Mouse (Mus musculus): ENCODE measurements around the gene Tex21.
"Not testable (repeated sequence)": the region's sequence is repeated elsewhere in the genome, so short reads cannot be mapped to it uniquely, and the experiment has no call there.

The Tex21 gene

GRCm38 (mm10) chr12:76195912-76196708 is 50.4 kb downstream of the Tex21 start:
- peak; percentile 80 to 82 for DNase-seq (ENCODE audit: low spot score in 2 of 2)

DNA sequence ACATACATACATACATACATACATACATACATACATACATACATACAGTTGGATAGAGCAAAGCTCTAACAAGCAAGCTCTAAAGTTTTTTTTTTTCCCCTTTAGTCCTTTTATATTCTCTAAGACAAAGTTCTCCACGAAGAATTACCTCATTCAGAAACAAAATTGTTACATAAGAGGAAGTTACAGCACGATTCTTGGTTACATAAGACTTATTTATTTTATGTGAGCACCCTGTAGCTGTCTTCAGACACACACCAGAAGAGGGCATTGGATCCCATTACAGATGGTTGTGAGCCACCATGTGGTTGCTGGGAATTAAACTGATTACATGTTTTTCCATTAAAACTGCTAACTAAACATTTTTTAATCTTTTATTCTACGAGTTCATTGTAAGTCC is 52.0 kb downstream of the Tex21 start:
- no peak for DNase-seq (ENCODE audit: low spot score in 2 of 2)

DNA sequence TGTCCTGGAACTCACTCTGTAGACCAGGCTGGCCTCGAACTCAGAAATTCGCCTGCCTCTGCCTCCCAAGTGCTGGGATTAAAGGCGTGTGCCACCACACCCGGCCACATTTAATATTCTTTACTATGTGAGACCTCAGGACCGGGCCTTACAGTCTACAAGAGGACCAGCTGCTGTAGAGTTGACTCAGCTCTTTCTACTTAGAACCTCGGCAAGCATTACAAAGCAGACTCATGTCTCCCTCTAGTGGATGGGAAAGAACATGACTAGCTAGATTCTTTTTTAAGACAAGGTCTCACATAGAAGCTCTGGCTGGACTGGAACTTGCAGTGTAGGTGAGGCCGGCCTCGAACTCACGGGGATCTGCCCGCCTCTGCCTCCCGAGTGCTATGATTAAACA is 55.6 kb downstream of the Tex21 start:
- peak; percentile 7 to 26 for DNase-seq (ENCODE audit: low spot score in 2 of 2)

GRCm38 (mm10) chr12:76187849-76188248 is 58.7 kb downstream of the Tex21 start:
- no peak for DNase-seq (ENCODE audit: low spot score in 2 of 2)

- DNase-seq (ENCODE audit: low spot score in 2 of 2): no peak
These were observed 60.1 kb downstream of the Tex21 start for GRCm38 (mm10) chr12:76186473-76186872.

DNA sequence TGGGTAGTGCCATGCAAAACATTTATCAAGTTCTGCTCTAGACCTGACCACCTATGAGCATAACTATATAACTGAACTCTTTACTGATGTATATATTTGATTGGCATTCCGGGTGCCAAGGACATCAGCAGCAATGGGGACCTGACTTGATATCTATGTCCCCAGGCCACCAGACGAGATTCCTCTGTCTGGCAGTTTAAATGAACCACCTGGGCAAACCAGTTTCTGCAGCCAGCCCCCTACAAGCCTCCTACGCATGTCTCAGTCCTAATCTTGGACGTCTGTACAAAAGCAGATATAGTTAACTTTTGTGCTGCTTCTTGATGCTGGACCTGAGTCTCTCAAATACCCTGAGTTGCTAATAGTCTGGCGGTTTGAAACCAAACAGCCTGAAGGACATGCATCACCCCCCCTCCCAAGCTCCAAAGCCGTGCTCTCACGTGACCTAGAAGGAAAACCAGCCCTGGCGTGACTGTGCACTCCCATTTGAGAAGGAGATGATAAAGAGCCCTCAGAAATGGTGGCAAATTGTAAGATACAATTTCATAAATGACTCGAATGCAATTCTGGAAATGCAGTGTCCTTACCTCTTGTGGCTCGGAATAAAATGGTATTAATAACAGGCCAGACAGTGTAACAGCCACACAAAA is 61.3 kb downstream of the Tex21 start:
- DNase-seq (ENCODE audit: low spot score in 2 of 2): no peak

DNA sequence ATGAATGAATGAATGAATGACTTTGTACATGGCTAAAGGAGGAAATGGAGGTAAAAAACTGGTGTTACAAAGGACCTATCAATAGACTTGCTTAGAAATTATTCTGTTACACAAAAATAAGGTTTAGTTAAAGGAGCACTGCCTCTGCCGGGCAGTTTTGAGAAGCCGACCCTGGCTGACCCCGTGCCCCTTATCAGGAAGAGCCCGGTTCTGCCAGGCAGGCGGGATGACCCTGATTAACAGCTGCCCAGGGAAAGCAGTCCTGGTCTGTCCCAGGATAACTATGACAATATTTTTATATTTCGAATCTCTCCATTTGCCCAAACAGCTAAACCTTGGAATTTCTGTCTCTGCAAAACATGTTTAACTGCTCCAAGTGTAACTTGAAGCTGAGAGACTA is 62.3 kb downstream of the Tex21 start:
- no peak for DNase-seq (ENCODE audit: low spot score in 2 of 2)

GRCm38 (mm10) chr12:76182831-76183230 is 63.7 kb downstream of the Tex21 start:
- no peak for DNase-seq (ENCODE audit: low spot score in 2 of 2)

DNA sequence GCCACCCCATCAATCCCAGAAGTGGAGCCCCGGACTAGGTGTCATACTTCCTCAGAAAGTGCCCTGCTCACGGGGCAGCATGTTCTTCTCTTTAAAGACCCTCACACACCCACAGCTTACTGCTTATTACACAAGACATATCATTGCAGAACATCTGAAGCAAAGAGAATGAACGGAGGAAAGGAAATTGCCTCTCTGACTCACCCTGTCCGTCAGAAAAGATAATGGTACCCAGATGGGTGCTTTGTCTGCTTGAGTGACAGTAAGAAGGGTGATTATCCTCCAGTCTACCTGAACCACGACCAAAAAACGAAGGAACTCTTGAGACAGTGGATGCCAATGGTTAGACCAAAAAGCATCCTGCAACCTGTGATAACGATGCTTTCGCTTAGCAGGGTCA is 65.1 kb downstream of the Tex21 start:
- DNase-seq (ENCODE audit: low spot score in 2 of 2): no peak

GRCm38 (mm10) chr12:76180442-76180841 is 66.1 kb downstream of the Tex21 start:
- no peak for DNase-seq (ENCODE audit: low spot score in 2 of 2)

GRCm38 (mm10) chr12:76179527-76179926 is 67.0 kb downstream of the Tex21 start:
- no peak for DNase-seq (ENCODE audit: low spot score in 2 of 2)

DNA sequence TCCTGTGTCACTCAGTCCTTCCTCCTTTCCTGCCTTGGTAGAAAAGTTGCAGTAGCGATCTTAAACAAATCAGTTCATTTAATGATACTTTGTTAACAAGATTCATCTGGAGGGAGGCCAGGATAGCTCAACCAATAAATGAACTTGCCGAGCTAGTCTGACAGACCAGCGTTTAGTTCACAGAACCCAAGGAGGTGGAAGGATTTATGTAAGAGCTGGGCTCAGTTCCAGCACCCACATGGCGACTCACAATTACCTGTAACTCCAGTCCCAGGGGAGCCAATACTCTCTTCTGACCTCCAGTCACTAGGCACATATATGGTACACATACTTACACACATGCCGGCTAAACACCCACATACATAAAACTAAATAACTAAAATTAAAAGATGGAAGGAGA is 67.5 kb downstream of the Tex21 start:
- no peak for DNase-seq (ENCODE audit: low spot score in 2 of 2)

DNA sequence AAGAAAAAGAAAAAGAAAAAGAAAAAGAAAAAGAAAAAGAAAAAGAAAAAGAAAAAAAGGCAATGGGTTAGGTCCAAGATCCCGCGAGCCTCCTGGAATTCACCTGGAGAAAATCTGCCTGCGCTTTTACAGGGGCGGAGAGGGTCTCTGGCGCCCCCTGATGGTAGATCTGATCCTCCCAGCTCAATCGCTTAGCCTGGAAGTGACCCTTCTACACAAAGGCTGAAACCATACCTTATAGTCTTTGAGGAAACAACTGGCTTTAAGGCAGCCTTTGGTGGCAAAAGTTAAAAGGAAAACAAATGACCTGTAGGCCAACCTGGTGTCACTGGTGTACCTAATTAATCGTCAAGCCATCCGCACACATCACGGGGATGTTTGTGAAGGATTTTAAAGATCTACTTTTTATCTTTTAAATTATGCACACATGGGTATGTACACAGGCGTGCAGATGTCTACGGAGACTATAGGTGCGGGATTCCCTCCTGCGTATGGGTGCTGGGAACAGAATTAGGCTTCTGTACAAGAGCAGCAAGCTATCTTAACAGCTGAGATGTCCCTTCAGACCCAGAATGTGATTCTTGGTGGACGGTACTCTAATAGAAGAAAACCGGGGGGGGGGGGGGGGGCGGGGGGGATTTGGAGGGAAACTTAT is 68.6 kb downstream of the Tex21 start:
- peak; percentile 19 to 27 for DNase-seq (ENCODE audit: low spot score in 2 of 2)

DNA sequence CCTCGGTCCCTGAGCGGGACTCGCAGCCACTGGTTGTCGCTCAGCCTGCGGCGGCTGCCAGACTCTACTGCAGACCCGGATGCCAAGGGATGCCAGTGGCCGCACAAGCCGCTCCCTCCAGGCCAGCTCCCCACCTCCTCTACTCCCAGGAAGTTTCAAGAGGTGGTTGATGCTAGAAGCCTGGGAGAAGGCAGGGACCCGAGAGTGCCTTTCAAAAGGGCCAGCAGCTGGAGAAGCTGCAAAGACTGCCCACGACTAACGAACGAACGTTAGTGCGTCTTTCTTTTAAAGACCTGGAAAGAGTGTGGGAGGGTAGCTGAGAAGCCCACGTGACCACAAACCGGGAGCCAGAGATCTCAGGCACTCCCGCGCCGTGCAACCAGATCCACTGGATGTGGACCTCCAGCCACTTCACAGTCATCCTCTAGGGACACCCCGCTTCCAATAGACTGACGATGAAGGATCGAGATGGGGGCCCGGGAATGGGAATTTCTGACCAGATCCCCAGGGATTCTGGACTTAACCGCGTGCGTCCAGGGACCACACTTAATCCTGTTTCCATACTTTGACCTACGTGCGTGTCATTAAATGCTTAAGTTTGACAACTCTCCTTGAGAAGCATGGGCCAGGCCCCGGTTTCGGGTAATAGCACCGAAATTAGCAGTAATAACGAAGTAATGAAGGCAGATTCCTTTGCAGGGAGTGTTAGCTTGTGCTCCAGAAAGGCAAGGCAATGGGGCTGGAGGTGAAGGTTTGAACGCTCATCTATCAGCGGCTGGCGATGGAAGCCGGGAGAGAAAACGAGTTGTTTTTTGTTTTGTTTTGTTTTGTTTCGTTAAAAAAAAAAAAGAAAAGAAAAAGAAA is 69.3 kb downstream of the Tex21 start, which contains the start of gene Esr2:
Gene Esr2, minus strand, starts transcription at position 260 of the 864 bp plus-strand sequence.
- peak in 1 of 2 experiments; percentile 7 for DNase-seq (ENCODE audit: low spot score in 2 of 2)

DNA sequence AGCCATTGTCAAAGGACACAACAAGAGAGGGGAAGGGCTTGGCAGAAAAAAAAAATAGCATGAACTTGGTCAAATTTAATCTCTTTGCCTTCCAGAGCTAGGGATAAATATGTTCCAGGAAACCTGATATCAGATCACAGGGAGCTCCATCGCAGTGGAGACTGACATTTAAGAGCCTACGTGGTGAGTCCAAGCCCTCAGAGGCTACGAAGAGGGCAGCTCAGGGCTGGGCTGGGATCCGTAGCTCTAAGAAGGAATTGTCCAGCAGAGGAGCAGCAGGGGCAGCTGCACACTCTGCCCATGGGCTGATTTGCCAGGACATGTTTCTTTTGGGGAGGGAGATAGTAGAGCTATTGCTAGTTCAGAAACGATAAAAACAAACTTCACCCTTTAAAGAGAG is 80.9 kb downstream of the Tex21 start:
- DNase-seq (ENCODE audit: low spot score in 2 of 2): no peak

DNA sequence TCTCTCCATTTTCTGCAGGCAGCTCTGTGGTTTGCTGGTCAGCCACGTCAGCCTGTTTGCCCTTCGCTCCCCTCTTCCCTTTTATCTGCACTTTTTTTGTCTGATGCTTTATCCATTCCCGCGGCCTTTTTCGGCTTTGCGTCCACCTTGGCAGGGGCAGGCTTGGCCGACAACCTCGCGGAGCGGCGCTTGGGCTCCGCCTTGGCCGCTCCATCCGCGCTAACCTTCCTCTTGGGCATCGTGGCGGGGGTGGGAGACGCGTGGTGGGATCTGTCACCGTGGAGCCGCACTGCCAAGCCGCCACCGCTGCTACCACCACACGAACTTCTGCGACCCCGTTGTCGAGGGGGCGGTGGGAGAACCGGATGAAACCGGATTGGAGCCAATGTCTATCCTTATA is 94.2 kb downstream of the Tex21 start:
- DNase-seq (ENCODE audit: low spot score in 2 of 2): not testable (repeated sequence)
